Mouse (Mus musculus): ENCODE results near the gene Lrba. TPM values are rescaled to one million over a fixed set of nuclear protein-coding genes. Genes with fewer than 3 reads are reported as not detected.

The Lrba gene
- polyA plus RNA-seq, 1 experiment = 5.4 TPM

GRCm38 (mm10) chr3:86701163-86701563 lies 476.7 kb downstream of the Lrba start:
- Histone ChIP-seq H3K36me3 (ENCODE audit: control insufficient read depth, insufficient read depth, low read length) (no peaks in the 10 kb centered on the region), H3K4me3 (ENCODE audit: control insufficient read depth, low read depth, low read length) (no peak overlapping the region), H3K27me3 (ENCODE audit: control insufficient read depth, insufficient read depth, low read length) (no peaks in the 10 kb centered on the region), H3K4me1 (ENCODE audit: control insufficient read depth, insufficient read depth, low read length) (no peaks in the 10 kb centered on the region), H3K27ac (ENCODE audit: control insufficient read depth, insufficient read depth, low read depth, low read length) (no peak overlapping the region)
- TF ChIP-seq CTCF (IDR thresholded peaks at IDR 0.05; ENCODE audit: control insufficient read depth, insufficient read depth, insufficient replicate concordance, low read depth, low read length) (no peak), POLR2A (IDR thresholded peaks at IDR 0.05; ENCODE audit: control insufficient read depth, low read depth, low read length) (no peak)

- Histone ChIP-seq H3K4me1 (ENCODE audit: control insufficient read depth, insufficient read depth, low read length) (no peaks in the 10 kb centered on the region), H3K27me3 (ENCODE audit: control insufficient read depth, insufficient read depth, low read length) (no peaks in the 10 kb centered on the region), H3K4me3 (ENCODE audit: control insufficient read depth, low read depth, low read length) (no peak overlapping the region), H3K27ac (ENCODE audit: control insufficient read depth, insufficient read depth, low read depth, low read length) (no peak overlapping the region), H3K36me3 (ENCODE audit: control insufficient read depth, insufficient read depth, low read length) (no peaks in the 10 kb centered on the region)
- no peak for TF ChIP-seq POLR2A (IDR thresholded peaks at IDR 0.05; ENCODE audit: control insufficient read depth, low read depth, low read length)
- TF ChIP-seq CTCF (IDR thresholded peaks at IDR 0.05; ENCODE audit: control insufficient read depth, insufficient read depth, insufficient replicate concordance, low read depth, low read length) = no peak
Measured at GRCm38 (mm10) chr3:86709472-86709871, 485.0 kb downstream of the Lrba start.

- Histone ChIP-seq H3K27me3 (ENCODE audit: control insufficient read depth, insufficient read depth, low read length) (no peaks in the 10 kb centered on the region), H3K36me3 (ENCODE audit: control insufficient read depth, insufficient read depth, low read length) (no peaks in the 10 kb centered on the region), H3K4me3 (ENCODE audit: control insufficient read depth, low read depth, low read length) (no peak overlapping the region), H3K4me1 (ENCODE audit: control insufficient read depth, insufficient read depth, low read length) (no peaks in the 10 kb centered on the region), H3K27ac (ENCODE audit: control insufficient read depth, insufficient read depth, low read depth, low read length) (no peak overlapping the region)
- TF ChIP-seq CTCF (IDR thresholded peaks at IDR 0.05; ENCODE audit: control insufficient read depth, insufficient read depth, insufficient replicate concordance, low read depth, low read length) (no peak), POLR2A (IDR thresholded peaks at IDR 0.05; ENCODE audit: control insufficient read depth, low read depth, low read length) (no peak)
Measured at GRCm38 (mm10) chr3:86711530-86711929, 487.1 kb downstream of the Lrba start.

GRCm38 (mm10) chr3:86712758-86713157 lies 488.3 kb downstream of the Lrba start:
- Histone ChIP-seq H3K27me3 (ENCODE audit: control insufficient read depth, insufficient read depth, low read length) (no peaks in the 10 kb centered on the region), H3K27ac (ENCODE audit: control insufficient read depth, insufficient read depth, low read depth, low read length) (no peak overlapping the region), H3K4me3 (ENCODE audit: control insufficient read depth, low read depth, low read length) (no peak overlapping the region), H3K4me1 (ENCODE audit: control insufficient read depth, insufficient read depth, low read length) (no peaks in the 10 kb centered on the region), H3K36me3 (ENCODE audit: control insufficient read depth, insufficient read depth, low read length) (no peaks in the 10 kb centered on the region)
- no peak for TF ChIP-seq CTCF (IDR thresholded peaks at IDR 0.05; ENCODE audit: control insufficient read depth, insufficient read depth, insufficient replicate concordance, low read depth, low read length)
- TF ChIP-seq POLR2A (IDR thresholded peaks at IDR 0.05; ENCODE audit: control insufficient read depth, low read depth, low read length) = no peak

GRCm38 (mm10) chr3:86714446-86714845 lies 490.0 kb downstream of the Lrba start:
- H3K4me3 ChIP-seq (ENCODE audit: control insufficient read depth, low read depth, low read length) = no peak overlapping the region
- no peaks in the 10 kb centered on the region for H3K36me3 ChIP-seq (ENCODE audit: control insufficient read depth, insufficient read depth, low read length)
- H3K4me1 ChIP-seq (ENCODE audit: control insufficient read depth, insufficient read depth, low read length) = no peaks in the 10 kb centered on the region
- no peaks in the 10 kb centered on the region for H3K27me3 ChIP-seq (ENCODE audit: control insufficient read depth, insufficient read depth, low read length)
- no peak overlapping the region for H3K27ac ChIP-seq (ENCODE audit: control insufficient read depth, insufficient read depth, low read depth, low read length)
- TF ChIP-seq CTCF (IDR thresholded peaks at IDR 0.05; ENCODE audit: control insufficient read depth, insufficient read depth, insufficient replicate concordance, low read depth, low read length) = no peak

- H3K27me3 ChIP-seq (ENCODE audit: control insufficient read depth, insufficient read depth, low read length) = no peaks in the 10 kb centered on the region
- no peak overlapping the region for H3K4me3 ChIP-seq (ENCODE audit: control insufficient read depth, low read depth, low read length)
- H3K4me1 ChIP-seq (ENCODE audit: control insufficient read depth, insufficient read depth, low read length) = no peaks in the 10 kb centered on the region
- no peaks in the 10 kb centered on the region for H3K36me3 ChIP-seq (ENCODE audit: control insufficient read depth, insufficient read depth, low read length)
- H3K27ac ChIP-seq (ENCODE audit: control insufficient read depth, insufficient read depth, low read depth, low read length) = no peak overlapping the region
- TF ChIP-seq POLR2A (IDR thresholded peaks at IDR 0.05; ENCODE audit: control insufficient read depth, low read depth, low read length) (no peak), CTCF (IDR thresholded peaks at IDR 0.05; ENCODE audit: control insufficient read depth, insufficient read depth, insufficient replicate concordance, low read depth, low read length) (no peak)
Measured at GRCm38 (mm10) chr3:86723415-86724298, 499.2 kb downstream of the Lrba start.

GRCm38 (mm10) chr3:86725113-86725512 lies 500.6 kb downstream of the Lrba start:
- H3K4me3 ChIP-seq (ENCODE audit: control insufficient read depth, low read depth, low read length) = no peak overlapping the region
- TF ChIP-seq POLR2A (IDR thresholded peaks at IDR 0.05; ENCODE audit: control insufficient read depth, low read depth, low read length) (no peak), CTCF (IDR thresholded peaks at IDR 0.05; ENCODE audit: control insufficient read depth, insufficient read depth, insufficient replicate concordance, low read depth, low read length) (no peak)
- no peaks in the 10 kb centered on the region for H3K36me3 ChIP-seq (ENCODE audit: control insufficient read depth, insufficient read depth, low read length)
- no peaks in the 10 kb centered on the region for H3K4me1 ChIP-seq (ENCODE audit: control insufficient read depth, insufficient read depth, low read length)
- no peak overlapping the region for H3K27ac ChIP-seq (ENCODE audit: control insufficient read depth, insufficient read depth, low read depth, low read length)
- no peaks in the 10 kb centered on the region for H3K27me3 ChIP-seq (ENCODE audit: control insufficient read depth, insufficient read depth, low read length)

All from testis, adult 2 months (tissue).